Mouse (Mus musculus) lung, embryonic 14.5 days (tissue): ENCODE data around the gene Sycn. TPM values are rescaled to one million over a fixed set of nuclear protein-coding genes. Genes with fewer than 3 reads are reported as not detected.
"Not testable (repeated sequence)": the region's sequence is repeated elsewhere in the genome, so short reads cannot be mapped to it uniquely, and the experiment has no call there.

Source experiments
- ATAC-seq: fragments of 200-750 bp; cut with Nextera tagmentation; 2 replicates; pipeline ENCODE4 v1.8.0; 2017; ENCODE audit warnings: mild to moderate bottlenecking, moderate TSS enrichment, moderate library complexity; ENCODE audit not compliant: insufficient read depth
- DNase-seq: peaks from one replicate; pipeline ENCODE4 v3.0.0-alpha.2; 2015
- H3K27ac ChIP-seq: fragments of 300-500 bp; sonication (generic); 2 replicates; pipeline ENCODE4 v1.5.1; 2014; ENCODE audit warnings: low read depth, mild to moderate bottlenecking, moderate library complexity
- H3K27me3 ChIP-seq: fragments of 300-500 bp; sonication (generic); 2 replicates; pipeline ENCODE4 v1.6.1; 2014; ENCODE audit warnings: low read length, control low read depth; ENCODE audit not compliant: insufficient read depth
- H3K36me3 ChIP-seq: fragments of 300-500 bp; sonication (generic); 2 replicates; pipeline ENCODE4 v1.6.1; 2014; ENCODE audit warnings: control low read depth; ENCODE audit not compliant: insufficient read depth
- H3K4me1 ChIP-seq: fragments of 300-500 bp; sonication (generic); 2 replicates; pipeline ENCODE4 v1.6.1; 2014; ENCODE audit warnings: antibody characterized with exemption, control low read depth; ENCODE audit not compliant: insufficient read depth
- H3K4me2 ChIP-seq: fragments of 300-500 bp; sonication (generic); 2 replicates; pipeline ENCODE4 v1.6.1; 2014; ENCODE audit warnings: mild to moderate bottlenecking
- H3K4me3 ChIP-seq: fragments of 300-500 bp; sonication (generic); 2 replicates; pipeline ENCODE4 v1.5.1; 2014; ENCODE audit warnings: low read depth, low read length
- H3K9ac ChIP-seq: fragments of 300-500 bp; sonication (generic); 2 replicates; pipeline ENCODE4 v1.6.1; 2014
- H3K9me3 ChIP-seq: fragments of 300-500 bp; sonication (generic); 2 replicates; pipeline ENCODE4 v1.6.1; 2016; ENCODE audit warnings: low read depth, low read length, control low read depth
- CTCF ChIP-seq: IDR thresholded peaks from 2 replicates; pipeline ENCODE4 v1.5.1; 2016; ENCODE audit warnings: antibody characterized with exemption, low read depth
- WGBS: fragments of 180-500 bp; shearing (Covaris S2); extraction: QIAGEN DNeasy Blood & Tissue Kit; methylation state at CpG from one replicate; pipeline ENCODE4 v1.1.7; 2014; 5-methylcytosine and 5-hydroxymethylcytosine counted together
- polyA plus RNA-seq: library from polyadenylated mRNA; unstranded; fragments of >200 nt; fragmentation: Nextera tagmentation; extraction: Ambion mirVana; gene quantifications from 2 replicates; pipeline ENCODE4 v1.2.1, GENCODE M21; 2014

The Sycn gene
- polyA plus RNA-seq, 1 experiment from 2014 or later: not detected

DNA sequence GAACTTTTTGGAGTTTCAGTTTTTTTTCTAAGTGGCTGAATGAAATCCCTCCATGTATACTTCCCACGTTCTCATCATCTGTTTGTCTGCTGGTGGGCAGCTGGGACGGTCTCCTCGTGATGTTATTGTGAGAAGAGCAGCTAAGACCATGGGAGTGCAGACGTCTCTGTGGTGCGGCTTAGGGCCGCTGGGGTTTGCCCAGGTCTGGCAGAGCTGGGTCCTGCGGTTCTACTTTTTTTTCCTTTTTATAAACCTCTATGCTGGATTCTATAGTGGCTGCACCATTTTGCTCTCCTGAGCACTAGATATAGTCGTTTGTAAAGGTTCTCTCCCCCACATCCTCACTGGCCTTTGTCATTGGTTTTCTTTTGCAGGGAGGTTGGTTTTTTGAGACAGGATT is 29.2 kb upstream of the Sycn start:
- no peak overlapping the region for H3K27ac ChIP-seq
- no peak for DNase-seq
- H3K27me3 ChIP-seq: no peaks in the 10 kb centered on the region
- 74% methylated on average over 8 of the region's 8 CpGs for WGBS
- no peak overlapping the region for H3K4me2 ChIP-seq
- ATAC-seq: no peak
- no peaks in the 10 kb centered on the region for H3K9me3 ChIP-seq
- H3K4me1 ChIP-seq: no peaks in the 10 kb centered on the region
- H3K4me3 ChIP-seq: no peak overlapping the region
- TF ChIP-seq CTCF: no peak
- H3K36me3 ChIP-seq: no peaks in the 10 kb centered on the region
- H3K9ac ChIP-seq: no peak overlapping the region

DNA sequence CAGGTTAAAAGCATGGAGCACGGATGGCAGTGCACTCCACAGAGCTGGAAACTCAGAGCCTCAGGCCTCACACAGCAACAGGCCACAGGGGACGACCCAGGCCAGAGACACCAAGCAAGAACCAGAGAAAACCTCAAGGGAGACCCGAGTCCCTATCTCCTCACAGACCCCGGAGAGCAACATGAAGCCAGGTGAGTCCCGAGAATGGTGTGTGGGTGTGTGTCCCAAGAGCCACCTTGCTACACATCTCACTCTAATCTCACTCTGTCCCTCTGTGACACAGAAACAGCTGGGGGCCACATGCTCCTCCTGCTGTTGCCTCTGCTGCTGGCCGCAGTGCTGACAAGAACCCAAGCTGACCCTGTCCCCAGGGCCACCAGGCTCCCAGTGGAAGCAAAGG is 18.1 kb upstream of the Sycn start, which contains the start of gene Ifnl3:
Ifnl3 (plus strand) TSS at position 301 of the 400 bp plus-strand sequence.
- H3K36me3 ChIP-seq, ATAC-seq, H3K27me3 ChIP-seq, H3K9me3 ChIP-seq, H3K4me1 ChIP-seq, H3K4me2 ChIP-seq, H3K9ac ChIP-seq, H3K27ac ChIP-seq, H3K4me3 ChIP-seq, DNase-seq: not testable (repeated sequence)
- WGBS: 59% methylated on average over 5 of the region's 6 CpGs

DNA sequence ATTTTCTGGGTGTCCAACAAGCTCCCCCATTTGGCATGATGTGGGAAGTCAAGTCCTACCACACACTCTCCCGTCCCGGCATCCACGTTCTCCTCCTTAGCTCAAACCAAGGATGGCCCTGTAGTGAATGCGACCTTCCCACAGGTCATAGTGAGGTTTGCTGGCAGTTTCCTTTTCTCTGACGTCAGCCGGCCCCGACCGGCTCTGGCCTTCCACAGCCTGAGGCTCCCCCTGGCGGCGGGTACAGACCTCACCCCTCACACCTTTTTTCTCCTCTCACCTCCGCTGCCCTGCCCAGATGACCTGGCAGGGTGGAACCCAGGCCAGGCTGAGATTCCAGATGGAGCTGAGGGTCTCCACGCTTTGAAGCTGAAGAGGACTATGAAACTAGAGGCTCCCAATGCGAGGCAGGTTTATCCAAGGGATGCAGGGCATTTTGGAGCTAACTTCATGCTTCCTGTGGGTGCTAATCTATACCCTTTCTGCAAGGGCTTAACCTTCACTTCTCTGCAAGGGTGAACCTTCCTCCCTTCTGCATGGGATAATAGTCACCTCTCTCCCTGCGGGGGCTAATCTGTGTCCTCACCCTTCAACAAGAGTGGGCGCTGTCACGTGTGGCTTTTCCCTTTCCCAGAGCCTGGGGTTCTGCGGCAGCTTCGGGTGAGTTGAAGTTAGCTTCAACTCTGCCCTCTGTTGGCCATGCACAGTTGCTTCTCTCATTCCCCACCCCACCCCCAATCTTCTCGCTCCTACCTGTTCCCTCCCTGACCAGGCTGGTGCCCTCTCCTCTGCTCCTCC is 12.6 kb upstream of the Sycn start:
- WGBS: 5% methylated on average over 19 of the region's 19 CpGs
- H3K9ac ChIP-seq: no peak overlapping the region
- H3K4me3 ChIP-seq: no peak overlapping the region
- H3K4me1 ChIP-seq: no peaks in the 10 kb centered on the region
- H3K4me2 ChIP-seq: no peak overlapping the region
- TF ChIP-seq CTCF: peak; percentile 86
- no peak overlapping the region for H3K27ac ChIP-seq
- no peaks in the 10 kb centered on the region for H3K27me3 ChIP-seq
- H3K9me3 ChIP-seq: no peaks in the 10 kb centered on the region
- DNase-seq (peak; percentile 84), ATAC-seq (peak; percentile 65)
- no peaks in the 10 kb centered on the region for H3K36me3 ChIP-seq

DNA sequence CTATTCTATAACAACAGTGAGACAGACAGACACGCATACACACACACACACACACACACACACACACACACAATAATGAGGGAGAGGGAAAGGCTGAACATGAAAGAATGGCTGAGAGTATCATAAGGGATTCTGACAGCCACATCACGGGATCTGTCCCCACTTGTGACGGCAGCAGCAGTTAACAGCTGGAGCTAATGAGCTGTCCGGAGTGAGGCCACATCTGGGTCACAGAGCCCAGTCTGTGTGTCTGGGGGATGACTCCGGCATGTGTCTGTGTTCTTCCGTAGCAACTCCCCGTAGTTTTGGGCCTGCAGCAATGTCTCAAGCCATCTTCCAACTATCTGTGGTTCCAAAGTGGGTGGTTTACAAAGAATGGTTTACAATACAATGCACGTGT is 8.7 kb upstream of the Sycn start:
- Histone ChIP-seq H3K4me3 (no peak overlapping the region), H3K36me3 (no peaks in the 10 kb centered on the region), H3K27ac (no peak overlapping the region), H3K9me3 (no peaks in the 10 kb centered on the region), H3K9ac (no peak overlapping the region), H3K4me2 (no peak overlapping the region), H3K4me1 (no peaks in the 10 kb centered on the region), H3K27me3 (no peaks in the 10 kb centered on the region)
- TF ChIP-seq CTCF: no peak
- ATAC-seq: peak; percentile 35; the same call in 1 of the 2 replicates
- DNase-seq: peak; percentile 75
- 46% methylated on average over 8 of the region's 8 CpGs for WGBS

DNA sequence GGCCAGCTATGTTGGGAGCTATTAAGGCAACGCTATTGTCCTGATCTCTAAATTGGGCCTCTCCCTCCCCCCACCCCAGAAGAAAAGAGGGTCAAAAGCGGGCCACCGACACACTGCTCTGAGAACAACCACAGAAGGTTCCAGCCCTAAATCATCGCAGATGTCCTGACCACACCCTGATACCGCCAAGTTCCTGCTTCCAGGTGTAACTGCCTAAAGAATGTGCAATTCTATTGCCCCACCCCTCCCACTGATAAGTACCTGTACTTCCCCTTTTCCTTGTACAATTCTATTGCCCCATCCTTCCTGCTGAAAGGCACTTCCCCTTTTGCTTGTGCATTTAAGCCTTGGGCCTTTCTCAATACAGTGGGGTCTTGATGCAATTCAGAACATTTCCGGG is 1.8 kb upstream of the Sycn start:
- not testable (repeated sequence) for ATAC-seq, H3K36me3 ChIP-seq, H3K4me2 ChIP-seq, H3K27ac ChIP-seq, H3K9me3 ChIP-seq, H3K4me1 ChIP-seq, DNase-seq, H3K9ac ChIP-seq, H3K27me3 ChIP-seq, H3K4me3 ChIP-seq
- 86% methylated on average over 6 of the region's 6 CpGs for WGBS

DNA sequence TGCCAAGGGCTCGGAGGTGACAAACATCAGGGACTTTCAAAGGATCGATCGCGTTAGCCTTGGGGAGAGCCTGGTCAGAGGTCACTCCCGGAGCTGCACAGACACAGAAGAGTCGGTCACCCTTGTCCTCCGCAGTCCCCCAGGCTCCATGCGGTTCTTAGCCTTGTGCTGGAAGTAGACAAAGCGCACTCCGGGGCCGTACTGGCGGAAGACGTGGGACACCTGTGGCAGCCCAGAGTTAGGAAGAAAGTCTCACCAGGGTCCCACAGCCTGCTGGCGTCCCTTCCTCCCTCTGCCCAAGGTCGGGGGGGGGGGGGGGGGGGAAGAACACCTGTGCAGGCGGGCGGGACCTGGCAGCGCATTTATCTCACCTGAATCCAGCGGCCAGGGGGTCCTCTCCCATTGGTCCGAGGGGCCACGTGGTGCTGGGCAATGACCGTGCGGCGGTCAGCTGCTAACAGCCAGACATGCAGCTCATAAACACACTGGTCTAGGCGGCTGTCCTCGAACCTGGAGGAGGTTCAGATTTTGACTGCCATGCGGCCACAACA is 3.4 kb downstream of the Sycn start:
- DNase-seq (peak; percentile 24), ATAC-seq (peak; percentile 47; the same call in 1 of the 2 replicates)
- peak overlapping the region; percentile 8; the same call in 1 of the 2 replicates for H3K4me3 ChIP-seq
- TF ChIP-seq CTCF: no peak
- no peaks in the 10 kb centered on the region for H3K36me3 ChIP-seq
- WGBS: 4% methylated on average over 25 of the region's 27 CpGs
- peak overlapping the region; percentile 16 for H3K9ac ChIP-seq
- peaks cover 37% of the 10 kb centered on the region for H3K27me3 ChIP-seq
- H3K4me1 ChIP-seq: no peaks in the 10 kb centered on the region
- peak overlapping the region; percentile 54 for H3K4me2 ChIP-seq
- no peak overlapping the region for H3K27ac ChIP-seq
- H3K9me3 ChIP-seq: no peaks in the 10 kb centered on the region

DNA sequence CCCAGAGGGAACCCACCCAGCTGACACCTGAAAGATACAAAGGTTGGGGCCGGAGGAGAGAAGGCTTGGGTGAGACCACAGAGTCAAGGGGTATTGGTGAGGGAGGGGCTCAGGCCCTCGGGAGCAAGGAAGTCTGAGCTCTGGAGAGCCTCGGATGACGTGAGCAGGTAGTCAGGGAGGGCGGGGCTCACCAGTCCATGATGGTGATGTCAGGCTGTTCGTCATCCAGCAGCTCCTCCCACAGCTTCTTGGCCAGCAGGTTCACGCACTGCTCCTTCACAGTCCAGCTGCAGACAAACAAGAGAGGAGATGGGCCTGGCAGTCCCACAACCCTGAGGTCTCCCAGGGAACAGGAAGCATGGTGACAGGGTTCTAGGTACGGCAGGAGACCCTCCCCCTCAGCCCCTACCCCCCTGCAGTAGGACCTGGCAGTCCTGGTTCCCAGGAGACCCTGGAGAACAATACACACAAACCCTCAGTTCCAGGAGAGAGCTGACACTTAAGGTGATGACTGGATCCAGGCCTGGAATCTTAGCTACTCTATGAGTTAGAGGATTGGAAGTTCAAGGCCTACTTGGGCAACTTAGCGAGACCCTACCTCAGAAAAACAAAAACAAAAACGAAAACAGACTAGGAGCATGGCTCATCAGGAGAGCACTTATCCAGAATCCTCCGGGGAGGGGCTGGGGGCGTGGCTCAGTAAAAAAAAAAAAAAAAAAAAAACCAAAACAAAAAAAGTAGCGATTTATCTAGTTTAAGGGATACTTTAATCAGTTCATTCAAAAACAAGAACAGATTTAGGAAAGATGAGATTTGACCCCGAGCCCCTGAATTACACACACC is 4.6 kb downstream of the Sycn start:
- ATAC-seq: no peak
- H3K9me3 ChIP-seq: no peaks in the 10 kb centered on the region
- WGBS: 29% methylated on average over 14 of the region's 14 CpGs

More for the DNA sequence above, 4.6 kb downstream of the Sycn start:
- H3K4me3 ChIP-seq: no peak overlapping the region
- H3K4me2 ChIP-seq: 0 out of 2 replicates have a peak overlapping the region, but pooled peaks have one; percentile 12
- no peaks in the 10 kb centered on the region for H3K36me3 ChIP-seq
- H3K4me1 ChIP-seq: no peaks in the 10 kb centered on the region
- no peak overlapping the region for H3K9ac ChIP-seq
- no peak overlapping the region for H3K27ac ChIP-seq
- TF ChIP-seq CTCF: no peak
- peaks cover 37% of the 10 kb centered on the region for H3K27me3 ChIP-seq
- DNase-seq: peak; percentile 27
